Mouse (Mus musculus): ENCODE data around the gene Flna.

- TF ChIP-seq MAX (IDR thresholded peaks at IDR 0.05; ENCODE audit: low read depth) (no peak), POLR2A (IDR thresholded peaks at IDR 0.05; ENCODE audit: insufficient read length, low read depth) (no peak), CEBPB (IDR thresholded peaks at IDR 0.05; ENCODE audit: insufficient read depth, poor library complexity, severe bottlenecking) (no peak), MYOD1 (IDR thresholded peaks at IDR 0.05; ENCODE audit: control insufficient read depth in 1 of 3, insufficient read length in 2 of 3, low read depth in 2 of 3) (no peak), TCF12 (IDR thresholded peaks at IDR 0.05; ENCODE audit: insufficient read depth, poor library complexity, severe bottlenecking) (no peak), POLR2AphosphoS2 (IDR thresholded peaks at IDR 0.05; ENCODE audit: insufficient read length, low read depth) (peak; percentile 67), E2F4 (IDR thresholded peaks at IDR 0.05; ENCODE audit: insufficient read depth) (no peak)
Measured at GRCm38 (mm10) chrX:74219449-74219848, 30.2 kb downstream of the Flna start.
